Mouse (Mus musculus) heart, postnatal 25 days (tissue): ENCODE measurements around the gene Vmn1r207-ps. TPM values are rescaled to one million over a fixed set of nuclear protein-coding genes. Genes with fewer than 3 reads are reported as not detected.
"Not testable (repeated sequence)": the region's sequence is repeated elsewhere in the genome, so short reads cannot be mapped to it uniquely, and the experiment has no call there.

Experiments
- DNase-seq: peaks from one replicate; pipeline ENCODE4 v3.0.0; 2022; ENCODE audit warnings: low spot score
- intact Hi-C: fragments of 180-260 bp; cut with DNase I; formaldehyde crosslinking; loops from one replicate; pipeline ENCODE4 v1.15.1; 2025
- total RNA-seq, 2 experiments: library from RNA; stranded (reverse); gene quantifications; 2 replicates each; pipeline ENCODE4 v1.2.3; 2021

The Vmn1r207-ps gene
- total RNA-seq = not detected

DNA sequence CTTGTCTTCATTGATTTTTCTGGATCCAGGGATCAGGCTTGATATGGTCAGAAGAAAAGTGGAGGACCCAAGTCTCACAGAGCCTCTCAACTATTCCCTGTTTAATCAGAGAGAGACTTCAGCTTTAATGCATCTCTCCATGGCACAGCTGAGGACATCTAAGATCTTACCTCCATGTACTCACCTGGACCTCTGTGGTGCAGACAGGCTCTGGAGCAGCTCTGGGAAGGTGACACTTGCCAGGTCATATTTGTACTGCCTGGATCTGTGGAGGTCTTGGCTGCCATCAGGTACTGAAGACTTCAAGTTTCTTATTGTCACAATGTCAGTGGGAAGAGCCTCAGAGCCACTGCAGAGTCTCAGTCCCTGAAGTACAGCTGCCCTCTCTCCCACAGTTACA lies at the start of gene Vmn1r207-ps:
Gene Vmn1r207-ps, minus strand, starts transcription at position 101 of the 400 bp plus-strand sequence.
- intact Hi-C loops, DNase-seq: not testable (repeated sequence)

- intact Hi-C loops, DNase-seq: not testable (repeated sequence)
Measured at GRCm38 (mm10) chr13:22777300-22777699, 47.9 kb upstream of the Vmn1r207-ps start, which contains the start of gene Vmn1r208. TSS of gene Vmn1r208 (minus strand) at chr13:22777400.

DNA sequence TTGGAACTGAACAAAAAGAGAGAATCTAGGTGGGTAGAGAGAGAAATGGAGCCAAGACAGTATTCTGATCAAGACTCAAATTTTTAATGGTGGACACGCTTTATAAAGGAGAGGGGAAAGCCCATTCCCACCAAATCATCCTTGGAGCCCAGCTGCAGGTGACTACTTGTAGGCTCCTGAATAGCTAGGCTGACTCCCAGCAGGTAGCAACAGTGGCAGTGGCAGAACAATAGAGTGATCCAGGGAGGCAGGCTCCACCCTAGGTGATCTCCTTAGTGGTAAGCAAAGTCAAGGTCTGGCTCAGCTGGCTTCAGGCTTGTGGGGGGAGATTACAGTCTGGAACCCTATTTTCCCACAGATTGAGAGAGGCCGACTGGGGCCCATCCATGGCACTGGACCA lies 42.2 kb upstream of the Vmn1r207-ps start:
- intact Hi-C loops, DNase-seq: not testable (repeated sequence)

DNA sequence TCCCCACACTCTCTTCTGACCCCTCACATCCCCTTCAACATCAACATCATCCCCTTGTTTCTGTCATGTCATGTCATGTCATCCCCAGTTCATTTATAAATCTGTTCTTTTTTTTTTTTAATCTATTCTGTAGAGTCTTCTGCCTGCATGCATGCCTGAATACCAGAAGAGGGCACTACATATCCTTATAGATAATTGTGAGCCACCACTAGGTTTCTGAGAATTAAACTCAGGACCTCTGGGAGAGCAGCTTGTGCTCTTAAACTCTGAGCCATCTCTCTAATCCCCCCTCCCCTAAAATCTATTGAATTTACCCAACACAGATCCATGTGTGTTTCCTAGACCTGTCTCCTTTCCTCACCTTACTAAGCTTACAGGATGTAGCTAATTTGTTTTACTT lies 18.1 kb upstream of the Vmn1r207-ps start:
- intact Hi-C loops = no loop called here
- no peak for DNase-seq

DNA sequence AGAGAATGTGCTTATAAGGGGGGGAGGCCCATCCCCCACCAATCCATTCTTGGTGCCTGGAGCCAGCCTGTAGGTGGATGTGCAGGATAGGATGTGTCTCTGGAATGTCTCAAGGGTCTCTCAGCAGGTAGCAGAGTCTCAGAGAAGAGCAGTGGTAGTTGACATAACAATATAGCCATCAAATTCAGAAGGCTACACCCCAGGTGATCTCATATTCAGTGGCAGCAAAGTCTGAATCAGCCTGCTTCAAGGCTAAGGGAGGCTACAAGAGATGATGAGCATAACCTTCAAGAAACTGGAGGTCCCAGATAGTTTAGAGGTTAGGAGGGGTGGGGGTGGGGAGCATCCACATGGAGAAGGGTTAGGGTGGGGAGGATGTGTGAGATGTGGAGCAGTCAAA lies 22.5 kb downstream of the Vmn1r207-ps start:
- DNase-seq, intact Hi-C loops: not testable (repeated sequence)

DNA sequence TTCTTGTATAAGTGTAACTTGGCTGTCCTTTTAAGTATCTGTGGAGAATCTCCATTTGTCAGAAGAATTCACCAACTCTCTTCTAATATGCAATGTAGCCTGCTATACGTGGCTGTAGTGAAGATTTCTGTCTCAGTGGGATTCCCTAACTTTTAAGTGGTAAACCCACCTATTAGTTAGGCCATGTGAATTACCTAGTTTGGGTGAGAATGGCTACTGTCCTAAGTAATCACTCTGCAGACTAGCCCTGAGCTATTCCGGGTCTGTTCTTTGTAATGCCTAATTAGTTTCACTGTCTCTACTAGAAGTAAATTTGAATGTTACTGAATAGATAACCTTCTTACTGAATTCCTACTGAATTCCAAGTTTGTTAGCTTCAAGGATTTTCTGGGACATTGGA lies 26.5 kb downstream of the Vmn1r207-ps start:
- DNase-seq, intact Hi-C loops: not testable (repeated sequence)

Other genes with a start within 250 kb of the Vmn1r207-ps start
- not detected for gene Vmn1r202, start 224.2 kb downstream of the Vmn1r207-ps start, total RNA-seq
- not detected for gene Vmn1r203, start 211.5 kb downstream of the Vmn1r207-ps start, total RNA-seq
- gene Vmn1r204, start 176.4 kb downstream of the Vmn1r207-ps start, total RNA-seq = not detected
- gene Vmn1r205, start 136.6 kb downstream of the Vmn1r207-ps start, total RNA-seq = not detected
- not detected for gene Vmn1r206, start 105.4 kb downstream of the Vmn1r207-ps start, total RNA-seq
- not detected for gene Vmn1r208, start 47.8 kb upstream of the Vmn1r207-ps start, total RNA-seq
- gene Vmn1r209, start 80.1 kb upstream of the Vmn1r207-ps start, total RNA-seq = not detected
- not detected for gene Vmn1r210, start 101.7 kb upstream of the Vmn1r207-ps start, total RNA-seq
- not detected for gene Vmn1r211, start 127.9 kb upstream of the Vmn1r207-ps start, total RNA-seq
- gene Vmn1r212, start 154.6 kb upstream of the Vmn1r207-ps start, total RNA-seq = not detected